Mouse (Mus musculus): ENCODE measurements around the gene Snd1. TPM values are rescaled to one million over a fixed set of nuclear protein-coding genes. Genes with fewer than 3 reads are reported as not detected.

The Snd1 gene
- polyA plus RNA-seq, 1 experiment from 2014 or later: 56.6 TPM

DNA sequence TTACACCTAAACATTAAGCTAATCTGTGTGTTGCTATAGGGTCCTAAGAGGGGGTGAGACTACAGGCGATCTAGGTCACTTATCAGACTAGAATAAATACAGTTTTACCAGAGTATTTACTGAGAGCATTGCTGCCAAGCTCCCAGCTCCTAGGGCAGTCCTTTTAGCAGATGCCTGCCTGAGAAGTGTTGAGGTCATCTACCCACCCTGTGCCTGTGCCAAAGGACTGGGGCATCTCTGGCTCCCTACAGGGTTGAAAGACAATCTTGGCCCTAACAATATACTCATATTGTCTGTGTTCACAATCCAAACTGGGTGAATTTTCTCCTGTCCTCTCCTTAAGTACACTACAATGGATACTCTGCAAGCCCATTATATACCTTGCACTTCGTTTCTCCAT lies 340.0 kb downstream of the Snd1 start:
- no peaks in the 10 kb centered on the region for H3K4me1 ChIP-seq (ENCODE audit: insufficient read depth, low read depth, low read length)
- no peaks in the 10 kb centered on the region for H3K36me3 ChIP-seq (ENCODE audit: insufficient read depth, low read length)
- no peak overlapping the region for H3K4me2 ChIP-seq (replicated peaks; ENCODE audit: low read depth, low read length)
- no peaks in the 10 kb centered on the region for H3K27me3 ChIP-seq (replicated peaks; ENCODE audit: insufficient read depth, low read length)
- no peak overlapping the region for H3K27ac ChIP-seq (ENCODE audit: low read length)
- TF ChIP-seq EP300 (IDR thresholded peaks at IDR 0.05): no peak
- TF ChIP-seq CTCF (IDR thresholded peaks at IDR 0.05): no peak
- DNase-seq (ENCODE audit: low spot score): no peak
- ATAC-seq: no peak
- WGBS: 70% methylated on average over 2 of the region's 2 CpGs
- no peak overlapping the region for H3K4me3 ChIP-seq (ENCODE audit: low read depth, low read length)
- no peak overlapping the region for H3K9ac ChIP-seq (replicated peaks; ENCODE audit: low read depth)
- H3K9me3 ChIP-seq (ENCODE audit: low read length): no peaks in the 10 kb centered on the region

DNA sequence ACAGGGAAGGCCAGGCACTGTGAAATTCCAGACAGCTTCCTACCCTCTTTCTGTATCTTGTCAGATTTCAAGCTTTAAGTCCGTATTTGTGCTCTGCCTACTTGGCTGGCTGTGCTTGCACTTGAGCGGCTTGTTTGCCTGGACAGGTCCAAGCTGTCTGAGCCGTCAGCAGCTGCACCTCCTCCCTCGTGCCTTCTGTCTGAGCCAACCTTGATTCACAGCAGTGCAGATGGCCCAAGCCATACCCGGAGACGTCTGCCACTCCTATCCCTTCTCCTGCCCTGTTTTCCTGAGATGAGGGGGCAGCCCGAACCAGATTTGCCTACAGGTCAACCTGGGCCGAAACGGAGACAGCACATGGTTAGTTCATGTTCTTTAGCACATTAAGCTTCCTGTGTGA lies 342.1 kb downstream of the Snd1 start:
- Histone ChIP-seq H3K9ac (replicated peaks; ENCODE audit: low read depth) (no peak overlapping the region), H3K9me3 (ENCODE audit: low read length) (no peaks in the 10 kb centered on the region), H3K27ac (ENCODE audit: low read length) (no peak overlapping the region), H3K36me3 (ENCODE audit: insufficient read depth, low read length) (no peaks in the 10 kb centered on the region), H3K4me1 (ENCODE audit: insufficient read depth, low read depth, low read length) (no peaks in the 10 kb centered on the region), H3K4me2 (replicated peaks; ENCODE audit: low read depth, low read length) (no peak overlapping the region), H3K27me3 (replicated peaks; ENCODE audit: insufficient read depth, low read length) (no peaks in the 10 kb centered on the region), H3K4me3 (ENCODE audit: low read depth, low read length) (no peak overlapping the region)
- WGBS: 54% methylated on average over 9 of the region's 9 CpGs
- ATAC-seq (no peak), DNase-seq (ENCODE audit: low spot score) (no peak)
- TF ChIP-seq EP300 (IDR thresholded peaks at IDR 0.05) (no peak), CTCF (IDR thresholded peaks at IDR 0.05) (no peak)

DNA sequence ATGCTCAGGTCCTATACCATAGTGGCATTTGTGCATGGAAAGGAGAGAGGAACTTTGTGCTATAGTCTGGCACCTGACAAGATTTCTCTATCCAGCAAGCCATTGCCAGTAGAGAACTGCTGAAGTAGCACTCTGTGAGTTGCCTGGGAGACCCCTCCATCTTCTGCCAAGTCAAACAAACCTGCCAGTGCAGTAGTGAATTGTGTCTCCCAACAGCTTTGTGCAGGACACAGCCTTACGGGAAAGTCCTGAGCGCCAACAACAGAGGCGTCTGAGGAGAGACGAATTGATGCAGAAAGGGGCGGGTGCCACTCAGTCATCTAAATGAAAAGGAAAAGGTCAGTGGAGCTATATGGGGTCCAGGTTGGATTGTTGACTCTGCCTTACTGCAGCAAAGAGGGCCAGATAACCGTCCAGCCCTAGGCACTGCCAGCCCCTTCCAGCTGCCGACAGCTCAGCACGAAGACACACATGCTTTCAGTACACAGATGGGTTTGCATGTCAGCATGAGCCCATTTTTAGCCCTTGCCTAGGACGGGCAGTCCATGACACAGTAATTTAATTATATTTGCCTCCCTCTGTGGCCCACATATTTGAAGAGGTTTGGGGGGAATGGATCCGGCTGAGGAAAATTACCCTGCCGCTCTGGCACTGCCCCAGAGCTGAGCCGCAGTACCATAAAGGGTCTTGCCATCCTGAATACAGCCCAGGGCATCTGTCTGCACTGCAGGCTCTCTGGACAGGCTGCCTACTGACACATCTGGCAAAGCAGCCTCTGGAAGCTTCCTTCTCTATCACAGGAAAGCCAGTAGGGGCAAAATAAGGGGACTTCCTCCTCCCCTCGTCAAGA lies 344.8 kb downstream of the Snd1 start:
- DNase-seq (ENCODE audit: low spot score) (peak; percentile 14), ATAC-seq (no peak)
- Histone ChIP-seq H3K9ac (replicated peaks; ENCODE audit: low read depth) (no peak overlapping the region), H3K27ac (ENCODE audit: low read length) (no peak overlapping the region), H3K27me3 (replicated peaks; ENCODE audit: insufficient read depth, low read length) (no peaks in the 10 kb centered on the region), H3K36me3 (ENCODE audit: insufficient read depth, low read length) (no peaks in the 10 kb centered on the region), H3K9me3 (ENCODE audit: low read length) (no peaks in the 10 kb centered on the region), H3K4me2 (replicated peaks; ENCODE audit: low read depth, low read length) (no peak overlapping the region), H3K4me1 (ENCODE audit: insufficient read depth, low read depth, low read length) (no peaks in the 10 kb centered on the region), H3K4me3 (ENCODE audit: low read depth, low read length) (no peak overlapping the region)
- TF ChIP-seq EP300 (IDR thresholded peaks at IDR 0.05) (no peak), CTCF (IDR thresholded peaks at IDR 0.05) (no peak)
- 68% methylated on average over 13 of the region's 13 CpGs for WGBS

DNA sequence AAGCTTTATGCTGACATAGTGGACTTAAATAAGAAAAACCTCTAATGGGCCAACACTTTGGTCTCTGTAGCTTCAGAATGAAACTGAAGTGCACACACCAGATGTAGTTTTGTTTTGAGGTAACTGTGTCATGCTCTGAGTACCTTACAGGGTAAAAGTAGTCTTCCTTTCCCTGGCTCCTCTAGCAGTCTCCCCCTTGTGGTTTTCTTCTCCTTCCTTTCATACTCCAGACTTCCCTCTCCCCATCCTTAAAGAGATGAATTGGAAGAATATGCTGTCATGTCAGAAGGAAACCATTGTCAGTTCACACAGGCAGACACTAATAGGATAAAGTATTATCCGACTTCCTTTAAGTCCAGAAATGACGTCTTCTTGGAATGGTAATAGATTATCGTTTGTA lies 347.4 kb downstream of the Snd1 start:
- DNase-seq (ENCODE audit: low spot score) (no peak), ATAC-seq (no peak)
- Histone ChIP-seq H3K9me3 (ENCODE audit: low read length) (no peaks in the 10 kb centered on the region), H3K27me3 (replicated peaks; ENCODE audit: insufficient read depth, low read length) (no peaks in the 10 kb centered on the region), H3K4me1 (ENCODE audit: insufficient read depth, low read depth, low read length) (0 out of 2 replicates have a peak, but pooled peaks cover 2% of the 10 kb centered on the region), H3K27ac (ENCODE audit: low read length) (no peak overlapping the region), H3K36me3 (ENCODE audit: insufficient read depth, low read length) (no peaks in the 10 kb centered on the region), H3K4me2 (replicated peaks; ENCODE audit: low read depth, low read length) (no peak overlapping the region), H3K4me3 (ENCODE audit: low read depth, low read length) (no peak overlapping the region), H3K9ac (replicated peaks; ENCODE audit: low read depth) (no peak overlapping the region)
- WGBS: 62% methylated on average over 3 of the region's 3 CpGs
- TF ChIP-seq CTCF (IDR thresholded peaks at IDR 0.05) (peak; percentile 16; the same call in 1 of the 2 replicates), EP300 (IDR thresholded peaks at IDR 0.05) (no peak)

DNA sequence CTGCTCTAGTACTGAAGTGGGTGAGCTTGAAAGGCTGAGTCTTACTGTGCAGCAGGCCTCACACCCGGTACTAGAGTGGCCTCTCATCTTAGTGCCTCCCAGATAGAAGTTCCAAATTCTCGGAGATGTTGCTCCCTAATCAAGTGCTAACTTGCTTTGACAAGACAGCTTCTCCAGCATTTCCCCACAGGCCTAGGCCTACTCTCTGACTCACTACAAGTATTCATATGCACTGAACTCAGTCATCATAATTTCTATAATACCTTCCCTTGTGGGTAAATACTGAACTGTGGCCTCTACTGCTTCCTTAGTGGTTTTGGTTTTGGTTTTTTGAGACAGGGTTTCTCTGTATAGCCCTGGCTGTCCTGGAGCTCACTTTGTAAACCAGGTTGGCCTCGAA lies 348.4 kb downstream of the Snd1 start:
- Histone ChIP-seq H3K9me3 (ENCODE audit: low read length) (no peaks in the 10 kb centered on the region), H3K4me3 (ENCODE audit: low read depth, low read length) (no peak overlapping the region), H3K4me1 (ENCODE audit: insufficient read depth, low read depth, low read length) (0 out of 2 replicates have a peak, but pooled peaks cover 2% of the 10 kb centered on the region), H3K36me3 (ENCODE audit: insufficient read depth, low read length) (no peaks in the 10 kb centered on the region), H3K27ac (ENCODE audit: low read length) (no peak overlapping the region), H3K9ac (replicated peaks; ENCODE audit: low read depth) (no peak overlapping the region), H3K4me2 (replicated peaks; ENCODE audit: low read depth, low read length) (no peak overlapping the region), H3K27me3 (replicated peaks; ENCODE audit: insufficient read depth, low read length) (no peaks in the 10 kb centered on the region)
- no peak for TF ChIP-seq CTCF (IDR thresholded peaks at IDR 0.05)
- TF ChIP-seq EP300 (IDR thresholded peaks at IDR 0.05): no peak
- 78% methylated on average over 3 of the region's 3 CpGs for WGBS
- DNase-seq (ENCODE audit: low spot score): no peak
- ATAC-seq: no peak

DNA sequence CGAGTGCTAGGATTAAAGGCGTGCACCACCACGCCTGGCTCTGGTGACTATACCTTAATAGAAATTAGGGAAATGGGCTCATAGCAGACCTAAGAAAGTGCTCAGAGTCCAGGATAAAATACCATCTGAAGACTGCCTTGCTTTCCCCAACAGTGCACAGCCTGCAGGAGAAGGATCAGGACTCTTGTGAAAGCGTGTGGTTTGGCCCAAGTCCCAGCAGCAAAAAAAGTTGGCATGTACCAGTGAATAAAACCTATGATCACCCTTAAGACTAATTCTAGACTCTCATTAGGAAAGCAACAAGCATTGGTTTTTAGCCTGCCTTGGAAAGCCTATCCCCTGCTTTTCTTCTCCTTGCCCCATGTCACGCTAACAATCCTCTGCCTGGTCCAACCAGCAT lies 348.9 kb downstream of the Snd1 start:
- Histone ChIP-seq H3K9ac (replicated peaks; ENCODE audit: low read depth) (no peak overlapping the region), H3K4me3 (ENCODE audit: low read depth, low read length) (no peak overlapping the region), H3K36me3 (ENCODE audit: insufficient read depth, low read length) (no peaks in the 10 kb centered on the region), H3K4me2 (replicated peaks; ENCODE audit: low read depth, low read length) (no peak overlapping the region), H3K27ac (ENCODE audit: low read length) (no peak overlapping the region), H3K4me1 (ENCODE audit: insufficient read depth, low read depth, low read length) (0 out of 2 replicates have a peak, but pooled peaks cover 2% of the 10 kb centered on the region), H3K9me3 (ENCODE audit: low read length) (no peaks in the 10 kb centered on the region), H3K27me3 (replicated peaks; ENCODE audit: insufficient read depth, low read length) (no peaks in the 10 kb centered on the region)
- WGBS: 81% methylated on average over 5 of the region's 5 CpGs
- ATAC-seq (no peak), DNase-seq (ENCODE audit: low spot score) (peak; percentile 22)
- TF ChIP-seq CTCF (IDR thresholded peaks at IDR 0.05): no peak
- TF ChIP-seq EP300 (IDR thresholded peaks at IDR 0.05): no peak

All from lung, postnatal 0 days (tissue).